Mouse (Mus musculus): ENCODE data around the gene Nufip2. TPM values are rescaled to one million over a fixed set of nuclear protein-coding genes. Genes with fewer than 3 reads are reported as not detected.

The Nufip2 gene
- polyA plus RNA-seq, 1 experiment from 2014 or later: 3.4 TPM

DNA sequence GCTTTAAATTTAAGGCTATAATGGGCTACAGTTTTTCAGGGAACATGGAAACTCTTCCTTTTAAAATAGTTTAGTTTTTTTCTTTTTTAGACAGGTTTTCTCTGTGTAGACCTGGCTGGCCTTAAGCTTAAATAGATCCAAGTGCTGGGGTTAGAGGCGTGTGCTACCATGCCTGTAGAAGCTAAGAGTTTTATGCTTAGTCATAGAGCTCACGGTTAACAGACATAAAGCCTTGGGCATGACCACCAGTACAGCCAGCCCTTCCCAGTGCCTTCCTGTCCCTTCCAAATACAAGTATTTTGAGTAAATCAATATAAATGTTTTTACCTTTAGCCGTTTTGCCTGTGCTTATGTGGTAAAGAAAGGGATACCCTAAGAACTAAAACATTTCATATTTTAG, 20.0 kb downstream of the Nufip2 start:
- 91% methylated on average over 3 of the region's 3 CpGs for WGBS
- no peak for ATAC-seq (ENCODE audit: low FRiP score, low TSS enrichment)
- Histone ChIP-seq H3K27me3 (ENCODE audit: insufficient read depth, low read length) (no peaks in the 10 kb centered on the region), H3K27ac (ENCODE audit: low read length) (no peak overlapping the region), H3K9ac (replicated peaks; ENCODE audit: low read length) (no peak overlapping the region), H3K4me3 (ENCODE audit: low read length) (no peak overlapping the region), H3K4me1 (ENCODE audit: insufficient read depth, low read length) (no peaks in the 10 kb centered on the region), H3K4me2 (replicated peaks; ENCODE audit: low read depth, low read length) (no peak overlapping the region), H3K36me3 (ENCODE audit: insufficient read depth, low read length) (peaks cover 25% of the 10 kb centered on the region), H3K9me3 (ENCODE audit: low read length) (no peaks in the 10 kb centered on the region)

DNA sequence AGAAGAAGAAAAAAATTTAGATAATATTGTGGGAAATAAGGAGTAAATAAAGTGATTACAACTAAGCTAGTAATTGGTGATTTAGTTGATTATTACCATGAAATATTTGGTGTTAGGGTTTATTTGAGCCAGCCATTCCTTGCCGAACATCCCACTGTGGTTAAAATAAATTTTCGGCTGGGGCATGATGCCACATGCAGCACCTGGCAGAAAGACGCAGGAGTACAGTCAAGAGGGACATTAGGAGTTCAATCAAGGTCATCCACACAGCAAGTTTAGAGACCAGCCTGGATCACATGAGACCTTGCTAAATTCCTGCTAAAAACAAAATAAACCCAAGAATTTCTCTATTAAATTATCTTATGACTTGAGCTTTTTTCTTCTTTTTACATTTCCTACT, 23.1 kb downstream of the Nufip2 start:
- no peak for ATAC-seq (ENCODE audit: low FRiP score, low TSS enrichment)

DNA sequence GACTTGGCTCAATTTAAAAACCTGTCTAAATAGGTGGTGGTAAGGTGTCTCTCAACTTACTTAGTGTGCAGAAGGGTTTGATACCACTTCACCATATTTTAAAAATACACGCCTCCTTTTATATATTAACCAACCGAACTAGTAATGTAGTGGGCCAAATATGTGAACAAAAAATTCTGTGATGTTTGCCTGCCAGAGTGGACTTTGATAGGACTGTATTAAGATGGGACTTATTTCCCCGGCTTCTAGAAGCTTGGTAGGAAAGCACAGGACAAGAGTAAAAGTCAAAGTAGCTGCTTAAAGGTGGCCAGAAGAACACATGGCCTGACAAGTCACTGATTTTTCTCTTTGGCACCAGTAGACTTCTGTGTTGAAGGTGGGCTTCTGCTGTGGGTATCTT, 27.8 kb downstream of the Nufip2 start:
- H3K4me3 ChIP-seq (ENCODE audit: low read length): no peak overlapping the region
- H3K9ac ChIP-seq (replicated peaks; ENCODE audit: low read length): no peak overlapping the region
- 91% methylated on average over 3 of the region's 3 CpGs for WGBS
- no peaks in the 10 kb centered on the region for H3K4me1 ChIP-seq (ENCODE audit: insufficient read depth, low read length)
- no peak for ATAC-seq (ENCODE audit: low FRiP score, low TSS enrichment)
- H3K36me3 ChIP-seq (ENCODE audit: insufficient read depth, low read length): 0 out of 2 replicates have a peak, but pooled peaks cover 3% of the 10 kb centered on the region
- no peaks in the 10 kb centered on the region for H3K9me3 ChIP-seq (ENCODE audit: low read length)
- H3K27me3 ChIP-seq (ENCODE audit: insufficient read depth, low read length): no peaks in the 10 kb centered on the region
- no peak overlapping the region for H3K27ac ChIP-seq (ENCODE audit: low read length)
- H3K4me2 ChIP-seq (replicated peaks; ENCODE audit: low read depth, low read length): no peak overlapping the region

More for the DNA sequence above, 23.1 kb downstream of the Nufip2 start:
- no peak overlapping the region for H3K27ac ChIP-seq (ENCODE audit: low read length)
- 59% methylated on average over 3 of the region's 3 CpGs for WGBS
- no peak overlapping the region for H3K4me3 ChIP-seq (ENCODE audit: low read length)
- H3K27me3 ChIP-seq (ENCODE audit: insufficient read depth, low read length): no peaks in the 10 kb centered on the region
- H3K9ac ChIP-seq (replicated peaks; ENCODE audit: low read length): no peak overlapping the region
- H3K36me3 ChIP-seq (ENCODE audit: insufficient read depth, low read length): peaks cover 21% of the 10 kb centered on the region
- H3K4me1 ChIP-seq (ENCODE audit: insufficient read depth, low read length): no peaks in the 10 kb centered on the region
- H3K4me2 ChIP-seq (replicated peaks; ENCODE audit: low read depth, low read length): no peak overlapping the region
- H3K9me3 ChIP-seq (ENCODE audit: low read length): no peaks in the 10 kb centered on the region

- H3K36me3 ChIP-seq (ENCODE audit: insufficient read depth, low read length): no peaks in the 10 kb centered on the region
- H3K27me3 ChIP-seq (ENCODE audit: insufficient read depth, low read length): no peaks in the 10 kb centered on the region
- H3K27ac ChIP-seq (ENCODE audit: low read length): no peak overlapping the region
- no peak overlapping the region for H3K9ac ChIP-seq (replicated peaks; ENCODE audit: low read length)
- H3K4me1 ChIP-seq (ENCODE audit: insufficient read depth, low read length): no peaks in the 10 kb centered on the region
- no peak overlapping the region for H3K4me3 ChIP-seq (ENCODE audit: low read length)
- no peak overlapping the region for H3K4me2 ChIP-seq (replicated peaks; ENCODE audit: low read depth, low read length)
- WGBS: 97% methylated on average over 2 of the region's 2 CpGs
- ATAC-seq (ENCODE audit: low FRiP score, low TSS enrichment): no peak
- H3K9me3 ChIP-seq (ENCODE audit: low read length): no peaks in the 10 kb centered on the region
Observed at GRCm38 (mm10) chr11:77719055-77719454, 33.1 kb downstream of the Nufip2 start.

- H3K4me3 ChIP-seq (ENCODE audit: low read length): no peak overlapping the region
- no peak for ATAC-seq (ENCODE audit: low FRiP score, low TSS enrichment)
- H3K27ac ChIP-seq (ENCODE audit: low read length): no peak overlapping the region
- no peak overlapping the region for H3K9ac ChIP-seq (replicated peaks; ENCODE audit: low read length)
- no peaks in the 10 kb centered on the region for H3K27me3 ChIP-seq (ENCODE audit: insufficient read depth, low read length)
- H3K36me3 ChIP-seq (ENCODE audit: insufficient read depth, low read length): no peaks in the 10 kb centered on the region
- no peaks in the 10 kb centered on the region for H3K9me3 ChIP-seq (ENCODE audit: low read length)
- 87% methylated on average over 4 of the region's 4 CpGs for WGBS
- H3K4me1 ChIP-seq (ENCODE audit: insufficient read depth, low read length): no peaks in the 10 kb centered on the region
- no peak overlapping the region for H3K4me2 ChIP-seq (replicated peaks; ENCODE audit: low read depth, low read length)
Observed at GRCm38 (mm10) chr11:77721389-77721788, 35.4 kb downstream of the Nufip2 start.

DNA sequence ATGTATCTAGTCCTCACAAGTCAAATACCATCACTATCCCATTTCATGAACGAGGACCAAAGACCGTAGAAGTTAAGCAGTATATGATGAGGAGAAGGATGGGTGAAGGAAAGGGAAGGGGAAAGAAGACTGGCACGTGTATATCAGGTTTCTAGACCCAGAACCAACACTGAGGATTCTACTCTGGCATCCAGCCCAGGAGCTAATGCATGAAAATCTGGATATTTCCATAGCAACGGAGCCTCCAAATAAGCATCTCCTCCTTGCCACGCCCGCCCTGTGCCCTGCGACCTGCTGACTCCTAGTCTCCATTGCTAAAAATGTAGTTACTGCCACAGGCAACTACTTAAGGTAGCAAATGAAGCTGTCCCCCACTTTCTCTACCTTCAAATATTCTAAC, 38.8 kb downstream of the Nufip2 start:
- Histone ChIP-seq H3K4me2 (replicated peaks; ENCODE audit: low read depth, low read length) (no peak overlapping the region), H3K9ac (replicated peaks; ENCODE audit: low read length) (no peak overlapping the region), H3K4me3 (ENCODE audit: low read length) (no peak overlapping the region), H3K9me3 (ENCODE audit: low read length) (no peaks in the 10 kb centered on the region), H3K27ac (ENCODE audit: low read length) (no peak overlapping the region), H3K27me3 (ENCODE audit: insufficient read depth, low read length) (no peaks in the 10 kb centered on the region), H3K4me1 (ENCODE audit: insufficient read depth, low read length) (no peaks in the 10 kb centered on the region), H3K36me3 (ENCODE audit: insufficient read depth, low read length) (no peaks in the 10 kb centered on the region)
- WGBS: 87% methylated on average over 7 of the region's 7 CpGs
- no peak for ATAC-seq (ENCODE audit: low FRiP score, low TSS enrichment)

GRCm38 (mm10) chr11:77725183-77725582, 39.2 kb downstream of the Nufip2 start, which contains the start of gene Cryba1:
Gene Cryba1 (minus strand): TSS chr11:77725283.
- Histone ChIP-seq H3K4me3 (ENCODE audit: low read length) (no peak within 1 kb of the TSS), H3K4me2 (replicated peaks; ENCODE audit: low read depth, low read length) (no peak within 1 kb of the TSS), H3K27ac (ENCODE audit: low read length) (no peak within 1 kb of the TSS), H3K9me3 (ENCODE audit: low read length) (no peaks in the 10 kb centered on the region), H3K4me1 (ENCODE audit: insufficient read depth, low read length) (no peaks in the 10 kb centered on the region), H3K27me3 (ENCODE audit: insufficient read depth, low read length) (no peaks in the 10 kb centered on the region), H3K9ac (replicated peaks; ENCODE audit: low read length) (no peak within 1 kb of the TSS), H3K36me3 (ENCODE audit: insufficient read depth, low read length) (no peaks in the 10 kb centered on the region)
- WGBS: 55% methylated on average over 7 of the region's 7 CpGs
- ATAC-seq (ENCODE audit: low FRiP score, low TSS enrichment): no peak

DNA sequence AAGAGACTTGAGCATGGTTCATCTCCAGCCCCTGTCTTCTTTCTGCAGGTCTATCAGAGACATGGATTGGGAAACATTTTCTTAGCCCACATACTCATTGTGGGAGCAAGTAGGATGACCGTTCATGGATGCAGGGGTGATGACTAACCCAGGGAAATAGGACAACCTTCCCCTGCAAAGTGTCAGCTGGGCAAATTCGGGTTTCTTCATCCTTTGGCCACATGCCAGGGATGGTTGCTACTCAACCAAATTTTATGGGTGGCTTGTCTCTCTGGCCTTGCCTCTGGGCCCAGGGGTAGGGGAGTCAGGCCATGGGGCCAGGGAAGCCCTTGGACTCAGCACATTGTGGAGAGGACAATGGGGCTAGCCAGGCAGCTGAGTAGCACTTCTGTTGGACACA, 42.6 kb downstream of the Nufip2 start:
- Histone ChIP-seq H3K4me1 (ENCODE audit: insufficient read depth, low read length) (no peaks in the 10 kb centered on the region), H3K4me2 (replicated peaks; ENCODE audit: low read depth, low read length) (no peak overlapping the region), H3K9ac (replicated peaks; ENCODE audit: low read length) (no peak overlapping the region), H3K27ac (ENCODE audit: low read length) (no peak overlapping the region), H3K9me3 (ENCODE audit: low read length) (no peaks in the 10 kb centered on the region), H3K36me3 (ENCODE audit: insufficient read depth, low read length) (no peaks in the 10 kb centered on the region), H3K27me3 (ENCODE audit: insufficient read depth, low read length) (no peaks in the 10 kb centered on the region), H3K4me3 (ENCODE audit: low read length) (no peak overlapping the region)
- WGBS: 75% methylated on average over 2 of the region's 2 CpGs
- no peak for ATAC-seq (ENCODE audit: low FRiP score, low TSS enrichment)

DNA sequence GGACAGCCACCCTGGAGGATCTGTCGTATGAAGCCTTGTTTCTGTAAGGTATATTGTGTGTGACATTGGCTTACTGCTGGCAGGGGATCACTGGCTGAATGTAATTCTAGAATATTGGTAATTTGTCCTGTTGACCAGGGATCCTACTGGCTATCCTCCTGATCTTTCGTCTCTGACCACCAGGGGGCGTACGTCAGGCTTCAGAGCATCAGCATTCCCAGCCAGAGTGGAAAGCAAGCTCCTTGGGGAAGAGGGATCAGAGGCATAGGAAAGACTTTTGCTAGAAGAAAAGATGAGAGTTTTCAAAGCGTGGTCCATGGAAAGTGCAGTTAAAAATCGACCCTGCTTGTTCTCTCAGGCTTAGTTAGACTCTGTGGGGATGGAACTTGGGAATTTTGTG, 51.3 kb downstream of the Nufip2 start:
- H3K36me3 ChIP-seq (ENCODE audit: insufficient read depth, low read length): no peaks in the 10 kb centered on the region
- no peak overlapping the region for H3K9ac ChIP-seq (replicated peaks; ENCODE audit: low read length)
- no peaks in the 10 kb centered on the region for H3K4me1 ChIP-seq (ENCODE audit: insufficient read depth, low read length)
- no peaks in the 10 kb centered on the region for H3K27me3 ChIP-seq (ENCODE audit: insufficient read depth, low read length)
- H3K27ac ChIP-seq (ENCODE audit: low read length): no peak overlapping the region
- WGBS: 0% methylated on average over 6 of the region's 6 CpGs
- no peak overlapping the region for H3K4me3 ChIP-seq (ENCODE audit: low read length)
- ATAC-seq (ENCODE audit: low FRiP score, low TSS enrichment): no peak
- H3K4me2 ChIP-seq (replicated peaks; ENCODE audit: low read depth, low read length): no peak overlapping the region
- H3K9me3 ChIP-seq (ENCODE audit: low read length): no peaks in the 10 kb centered on the region

DNA sequence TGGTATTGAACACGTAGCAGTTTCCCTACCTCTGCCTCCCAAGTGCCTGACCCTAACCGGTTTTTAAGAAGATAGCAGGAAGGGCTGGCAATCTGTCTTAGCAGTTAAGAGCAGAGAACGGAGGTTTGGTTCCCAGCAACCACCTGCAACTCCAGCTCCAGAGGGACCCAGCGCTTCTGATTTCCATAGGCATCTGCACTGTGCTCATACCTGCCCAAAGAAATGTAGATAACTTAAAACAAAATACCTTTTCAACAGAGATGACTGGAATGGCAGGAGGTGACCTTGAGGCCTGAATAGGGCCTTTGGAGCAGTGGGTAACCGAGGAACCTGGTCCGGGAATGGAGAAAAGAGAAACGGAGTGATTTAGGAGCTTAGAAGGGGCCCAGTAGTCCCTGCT, 52.6 kb downstream of the Nufip2 start:
- H3K27ac ChIP-seq (ENCODE audit: low read length): no peak overlapping the region
- no peaks in the 10 kb centered on the region for H3K27me3 ChIP-seq (ENCODE audit: insufficient read depth, low read length)
- no peaks in the 10 kb centered on the region for H3K4me1 ChIP-seq (ENCODE audit: insufficient read depth, low read length)
- no peak overlapping the region for H3K4me3 ChIP-seq (ENCODE audit: low read length)
- no peak for ATAC-seq (ENCODE audit: low FRiP score, low TSS enrichment)
- H3K9me3 ChIP-seq (ENCODE audit: low read length): no peaks in the 10 kb centered on the region
- H3K4me2 ChIP-seq (replicated peaks; ENCODE audit: low read depth, low read length): no peak overlapping the region
- H3K36me3 ChIP-seq (ENCODE audit: insufficient read depth, low read length): no peaks in the 10 kb centered on the region
- 51% methylated on average over 7 of the region's 7 CpGs for WGBS
- H3K9ac ChIP-seq (replicated peaks; ENCODE audit: low read length): no peak overlapping the region

DNA sequence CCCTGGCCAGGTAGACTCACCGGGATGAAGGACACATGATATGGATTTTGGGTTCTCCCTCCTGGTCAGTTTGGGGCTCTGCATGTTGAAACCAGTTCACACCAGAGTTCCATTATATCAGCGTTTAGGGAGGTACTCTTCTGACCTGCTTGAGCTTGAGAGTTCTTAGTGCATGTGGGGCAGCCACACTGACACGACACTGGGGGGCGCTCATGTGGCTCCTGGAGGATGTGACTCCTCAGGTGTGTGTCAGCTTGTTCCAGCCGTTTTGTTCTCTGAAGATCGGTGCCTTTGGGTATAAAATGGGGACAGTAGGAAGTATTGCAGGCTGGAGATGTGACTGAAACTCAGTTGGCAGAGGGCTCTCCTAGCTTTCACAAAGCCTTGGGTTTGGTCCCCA, 58.0 kb downstream of the Nufip2 start:
- Histone ChIP-seq H3K9me3 (ENCODE audit: low read length) (no peaks in the 10 kb centered on the region), H3K4me1 (ENCODE audit: insufficient read depth, low read length) (no peaks in the 10 kb centered on the region), H3K27ac (ENCODE audit: low read length) (no peak overlapping the region), H3K27me3 (ENCODE audit: insufficient read depth, low read length) (no peaks in the 10 kb centered on the region), H3K9ac (replicated peaks; ENCODE audit: low read length) (no peak overlapping the region), H3K4me3 (ENCODE audit: low read length) (no peak overlapping the region), H3K36me3 (ENCODE audit: insufficient read depth, low read length) (no peaks in the 10 kb centered on the region), H3K4me2 (replicated peaks; ENCODE audit: low read depth, low read length) (no peak overlapping the region)
- 32% methylated on average over 6 of the region's 6 CpGs for WGBS
- no peak for ATAC-seq (ENCODE audit: low FRiP score, low TSS enrichment)
